Mouse (Mus musculus) spleen, postnatal 36 days (tissue): ENCODE data around the gene Dzip1l.

Experiments used
- DNase-seq, 2 experiments: peaks; one replicate each; pipeline ENCODE4 v3.0.0; 2022; ENCODE audit warnings: low spot score in 2 of 2, mixed read lengths in 1 of 2

Gene Dzip1l

DNA sequence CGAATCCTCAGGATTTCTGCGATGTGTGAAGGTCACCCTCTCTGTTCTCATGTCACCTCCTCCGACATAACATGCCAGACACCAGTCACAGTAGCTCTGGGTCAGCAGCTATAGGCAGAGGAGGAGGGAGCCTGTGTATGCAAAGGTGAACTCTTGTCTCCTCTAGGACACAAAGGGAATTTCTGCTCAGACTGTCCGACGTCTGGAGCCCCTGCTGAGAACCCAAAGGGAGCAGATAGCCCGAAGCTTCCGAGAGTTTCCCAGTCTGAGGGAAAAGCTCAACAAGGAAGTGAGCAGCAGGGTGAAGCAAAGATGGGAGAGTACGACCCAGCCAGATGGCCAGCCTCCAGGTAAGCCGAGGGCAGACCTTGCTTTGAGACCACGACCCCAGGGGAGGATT is 31.5 kb downstream of the Dzip1l start:
- DNase-seq, result no peak

DNA sequence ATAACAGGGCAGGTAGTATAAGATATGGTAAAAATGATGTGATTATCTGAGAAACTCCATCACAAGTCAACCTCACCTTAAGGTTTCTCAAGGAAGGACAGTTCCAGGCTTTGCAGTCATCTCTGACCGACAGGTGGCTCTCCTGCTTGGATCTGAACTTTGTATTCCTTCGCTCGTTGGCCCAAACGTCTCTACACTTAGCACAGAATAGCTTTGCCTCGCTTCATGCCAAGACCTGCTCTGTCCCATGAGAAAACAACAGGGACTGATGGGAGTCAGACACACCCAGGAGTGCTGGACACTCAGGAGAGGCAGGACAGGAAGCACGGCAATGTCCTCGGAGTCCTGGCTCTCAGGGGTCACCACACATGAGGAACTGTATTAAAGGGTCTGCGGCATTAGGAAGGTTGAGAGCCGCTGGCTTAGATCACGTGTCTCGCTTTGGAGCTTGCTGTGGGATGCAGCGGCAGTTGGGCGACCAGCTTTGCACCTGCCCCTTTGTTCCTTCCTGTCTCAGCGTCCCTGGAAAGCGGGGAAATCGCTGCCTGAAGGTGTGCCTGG is 32.4 kb downstream of the Dzip1l start:
- DNase-seq, result no peak

DNA sequence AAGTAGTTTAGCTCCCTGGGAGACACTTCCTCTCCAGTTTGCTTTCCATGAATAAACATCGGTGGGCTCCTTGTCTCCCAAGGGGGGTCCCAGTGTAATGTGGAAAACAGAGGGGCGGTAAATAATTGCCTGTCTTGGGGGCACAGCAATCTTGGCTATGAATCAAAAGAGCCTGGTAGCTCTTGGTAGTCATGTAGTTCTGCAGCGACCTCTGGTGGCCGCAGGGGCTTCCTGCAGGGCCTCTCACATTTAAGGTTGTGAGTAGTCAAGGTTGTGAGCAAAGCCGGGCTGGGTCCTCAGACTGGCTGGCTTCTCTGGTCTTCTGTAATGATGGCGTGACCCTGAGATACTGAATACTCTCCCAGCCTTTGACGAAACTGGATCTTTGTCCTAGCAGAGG is 33.1 kb downstream of the Dzip1l start:
- DNase-seq, result peak in 1 of 2 experiments; percentile 6

DNA sequence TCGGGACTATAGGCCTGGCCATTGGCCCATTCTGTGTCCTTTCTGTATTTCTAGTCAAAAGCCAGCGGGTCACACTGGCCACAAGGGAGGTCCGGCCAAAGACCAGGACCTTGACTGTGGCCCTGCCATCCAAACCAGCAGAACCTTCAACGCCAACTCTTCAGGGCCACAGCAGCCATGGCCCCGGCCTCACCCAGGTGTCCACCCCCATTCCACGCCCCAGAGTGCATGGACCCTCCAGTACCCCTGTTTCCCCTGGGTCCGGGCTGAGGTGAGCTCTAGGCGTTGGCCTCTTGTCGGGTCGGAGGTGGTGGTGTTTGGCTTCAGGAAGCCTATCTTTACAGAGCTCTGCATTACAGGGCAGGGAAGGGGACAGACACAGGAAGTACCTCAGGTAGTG is 33.6 kb downstream of the Dzip1l start:
- DNase-seq, result no peak

DNA sequence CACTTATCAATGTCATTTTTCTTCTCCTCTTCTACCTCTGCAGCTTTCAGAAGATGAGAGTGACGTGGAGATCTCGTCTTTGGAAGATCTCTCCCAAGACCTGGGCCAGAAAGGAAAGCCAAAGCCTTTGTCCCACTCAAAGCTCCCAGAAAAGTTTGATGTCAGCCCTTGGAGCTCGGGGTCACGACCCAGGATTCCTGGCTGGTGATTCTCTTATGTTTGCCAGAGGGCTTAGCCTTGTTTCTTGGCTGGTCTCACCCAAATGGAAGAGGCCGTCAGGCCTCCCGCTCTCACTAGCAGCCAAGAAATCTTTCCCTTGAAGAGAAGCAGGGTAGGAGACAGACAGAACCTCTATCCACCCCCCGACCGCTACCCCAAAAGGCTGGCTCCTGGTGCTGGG is 38.3 kb downstream of the Dzip1l start:
- DNase-seq, result peak in 1 of 2 experiments; percentile 3

DNA sequence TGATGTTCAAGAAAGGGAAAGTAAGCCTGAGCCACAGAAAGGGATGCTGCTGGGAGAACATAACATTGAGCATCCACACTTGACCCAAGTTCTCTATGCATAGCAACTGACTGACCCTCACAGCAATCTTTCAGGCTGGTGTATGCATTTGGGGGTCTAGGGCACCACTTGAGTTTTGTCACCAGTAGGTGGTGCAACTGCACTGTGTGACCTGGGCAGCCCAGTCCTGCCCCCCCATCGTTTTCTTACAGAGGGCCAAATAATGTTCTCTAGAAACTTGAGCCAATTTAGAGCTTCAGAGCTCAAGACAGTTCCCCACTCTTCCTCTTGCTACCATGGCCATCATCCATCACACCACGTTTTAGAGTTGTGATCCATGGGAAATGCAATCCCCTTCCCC is 42.3 kb downstream of the Dzip1l start:
- no peak for DNase-seq

DNA sequence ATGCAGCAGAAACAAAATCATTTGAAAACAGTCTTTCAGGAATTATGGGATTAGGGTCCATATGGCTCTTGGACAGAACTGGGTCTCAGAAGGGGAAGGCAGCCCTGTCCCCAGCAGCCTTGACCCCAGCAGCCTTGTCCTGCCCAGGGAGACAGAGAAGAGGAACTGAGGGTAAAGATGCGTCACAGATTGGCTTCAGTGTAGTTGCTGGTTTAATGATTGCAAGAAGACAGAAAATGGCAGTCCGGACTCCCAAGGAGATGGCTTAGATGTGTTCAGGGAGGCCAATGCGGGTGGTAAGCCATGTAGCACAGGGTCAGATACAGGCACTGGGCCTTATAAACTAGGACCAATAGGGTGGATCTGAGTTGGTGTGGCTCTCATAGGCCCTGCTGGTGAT is 46.4 kb downstream of the Dzip1l start:
- no peak for DNase-seq

DNA sequence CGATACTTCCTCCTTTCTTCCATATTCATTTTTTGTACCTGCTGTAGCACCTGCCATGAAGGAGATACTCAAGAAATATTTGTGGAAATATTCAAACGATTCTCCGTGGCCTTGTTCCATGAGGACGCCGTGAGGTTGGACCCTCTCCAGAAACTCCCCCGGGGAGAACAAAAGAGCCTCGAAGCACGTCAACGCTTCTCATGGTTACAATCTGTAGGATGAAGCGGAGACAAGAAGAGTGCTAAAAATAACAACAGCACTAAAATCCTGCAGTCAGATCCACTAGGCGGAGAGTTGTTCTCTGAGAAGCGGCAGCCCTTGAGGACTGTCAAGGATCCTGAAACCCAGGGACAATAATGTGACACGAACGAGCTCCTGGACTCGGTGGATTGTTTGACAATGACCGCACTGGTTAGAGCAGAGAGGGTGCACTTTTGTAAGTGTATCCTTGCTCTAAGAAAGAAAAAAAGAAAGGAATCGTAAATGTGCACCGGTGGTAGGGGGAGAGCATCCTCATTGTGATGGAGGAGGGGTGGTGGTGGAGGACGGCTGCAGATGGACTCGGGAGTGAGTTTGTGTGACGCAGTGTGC is 52.8 kb downstream of the Dzip1l start:
- DNase-seq, result no peak

DNA sequence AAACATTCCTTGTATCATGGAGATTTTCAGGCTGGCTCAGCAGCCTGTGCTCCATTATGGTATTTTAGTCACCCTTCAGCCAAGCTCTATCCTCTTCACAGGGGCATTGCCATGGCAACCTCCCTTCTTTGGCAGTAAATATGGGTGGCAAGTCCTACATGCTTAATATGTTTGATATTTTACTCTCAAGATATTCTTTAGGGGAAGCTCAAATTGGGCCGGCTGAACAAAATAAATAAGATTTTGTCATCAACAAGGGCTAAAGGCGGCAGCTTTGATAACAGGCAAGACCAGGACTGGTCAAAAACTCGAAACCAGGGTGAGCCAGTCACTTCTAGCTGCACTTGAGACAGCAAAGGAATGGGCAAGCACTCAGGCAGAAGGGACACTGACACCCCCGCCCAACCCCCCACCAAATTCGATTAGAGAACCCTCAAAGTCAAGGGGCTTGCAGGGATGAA is 55.8 kb downstream of the Dzip1l start:
- no peak for DNase-seq

DNA sequence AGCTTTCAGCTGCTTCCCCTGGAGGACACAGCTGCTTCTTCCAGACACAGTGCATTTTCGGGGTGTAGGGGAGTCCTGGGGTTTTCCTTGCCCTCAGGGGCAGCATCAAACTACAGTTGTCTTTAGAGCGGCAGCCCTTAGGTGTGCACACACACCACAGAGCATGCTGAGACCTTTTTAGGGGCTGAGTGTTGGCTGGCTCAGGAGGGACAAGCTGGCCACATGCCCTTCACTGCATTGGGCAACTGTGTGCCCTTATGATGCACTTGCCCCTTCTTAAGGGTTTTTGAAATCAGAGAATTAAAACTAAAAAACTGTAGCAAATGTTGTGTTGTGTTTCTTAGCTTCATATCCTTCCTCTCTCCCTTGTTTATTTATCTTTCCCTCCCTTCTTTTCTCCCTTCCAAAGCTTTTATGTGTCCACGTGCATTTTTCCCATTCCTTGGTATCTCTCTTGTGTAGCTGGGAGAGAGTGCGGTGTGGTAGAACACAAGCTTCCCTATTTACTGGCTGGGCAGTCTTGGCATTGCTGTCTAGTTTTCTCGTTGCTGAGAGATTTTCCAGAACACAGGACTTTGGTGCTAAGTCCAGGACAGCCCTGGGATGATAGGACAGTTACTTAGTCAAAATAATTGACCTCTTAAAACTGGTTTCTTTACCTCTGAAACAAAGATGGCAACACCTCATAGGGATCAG is 56.4 kb downstream of the Dzip1l start:
- no peak for DNase-seq

DNA sequence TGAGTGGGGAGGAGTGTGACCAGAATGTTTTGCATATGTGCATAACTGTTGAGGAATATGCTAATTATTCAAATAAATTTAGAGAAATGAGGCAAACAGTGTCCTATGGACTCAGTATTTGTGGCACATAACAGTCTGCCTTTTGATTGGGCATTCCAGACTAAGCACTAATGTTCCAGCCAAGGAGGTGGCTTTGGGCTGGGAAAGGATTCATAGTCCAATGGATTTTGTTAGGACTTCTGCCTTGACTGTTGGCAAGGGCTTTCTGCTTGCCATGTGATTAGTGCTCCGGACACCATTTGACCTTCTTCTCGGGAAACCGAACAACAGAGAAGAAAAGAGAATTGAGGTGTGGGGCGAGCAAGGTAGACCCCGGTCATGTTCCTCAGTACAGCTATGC is 60.5 kb downstream of the Dzip1l start:
- DNase-seq, result no peak

DNA sequence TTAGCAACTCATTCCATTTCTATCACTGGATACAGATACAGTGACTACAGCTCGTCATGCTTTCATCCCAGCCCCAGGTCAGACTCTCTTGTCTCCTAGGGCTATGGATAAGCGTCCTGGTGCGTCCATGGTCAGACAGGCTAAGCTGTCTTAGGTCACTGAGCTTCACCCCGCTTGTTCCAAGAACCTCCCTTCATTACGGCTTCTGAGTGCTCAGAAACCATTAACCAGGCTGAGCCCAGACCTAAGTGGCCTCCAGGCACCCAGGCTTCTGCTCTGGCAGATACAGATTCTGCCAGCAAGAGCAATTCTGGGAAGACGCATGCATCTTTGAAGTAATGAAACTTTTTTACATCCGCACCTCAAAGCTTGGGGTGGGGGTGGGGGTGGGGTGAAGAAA is 61.1 kb downstream of the Dzip1l start:
- no peak for DNase-seq

DNA sequence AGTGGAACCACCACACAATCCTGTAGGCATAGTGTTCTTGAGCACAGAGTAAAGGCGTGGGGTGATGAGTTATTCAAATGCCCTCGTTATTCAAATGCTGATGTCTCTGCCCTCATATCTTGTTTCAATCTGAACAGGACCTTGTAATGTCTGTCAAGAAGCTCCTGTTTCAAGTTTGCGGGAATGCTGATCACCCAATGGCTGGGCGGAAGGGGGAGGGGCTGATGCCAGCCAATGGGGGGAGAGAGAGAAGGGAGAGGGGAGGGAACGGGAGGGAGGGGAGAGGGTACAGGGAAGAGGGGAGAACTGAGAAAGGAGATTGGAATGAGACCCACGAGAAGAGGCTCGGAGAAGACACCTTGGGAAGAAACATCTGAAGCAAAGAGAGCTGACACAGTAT is 65.7 kb downstream of the Dzip1l start:
- no peak for DNase-seq

DNA sequence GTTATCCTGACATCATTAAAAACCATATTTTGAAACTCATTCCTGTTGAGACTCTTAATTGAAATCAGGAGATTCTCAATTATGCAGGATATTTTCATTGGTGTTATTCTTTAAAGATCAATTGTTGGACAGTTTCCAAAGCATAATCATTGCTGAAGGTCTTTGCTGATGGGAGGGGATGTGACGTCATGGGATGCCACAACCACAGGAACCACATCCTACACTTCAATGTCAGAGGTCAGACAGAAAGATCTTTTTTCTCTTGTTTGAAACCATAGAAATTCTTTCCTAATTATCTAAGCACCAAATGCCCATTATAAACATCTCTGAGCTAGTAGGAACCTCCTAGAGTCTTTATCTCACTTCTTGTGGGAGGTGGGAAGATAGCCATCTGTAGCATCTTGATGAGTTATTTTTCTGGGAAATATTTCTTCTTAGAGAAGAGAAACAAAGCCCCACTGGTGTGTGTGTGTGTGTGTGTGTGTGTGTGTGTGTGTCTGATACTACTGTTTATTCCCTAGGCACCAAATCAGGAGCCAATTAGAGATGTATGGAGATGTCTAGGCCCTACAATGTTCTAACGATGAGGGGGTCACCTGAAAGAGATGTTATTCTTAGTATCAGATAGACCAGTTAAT is 70.6 kb downstream of the Dzip1l start:
- DNase-seq, result no peak

DNA sequence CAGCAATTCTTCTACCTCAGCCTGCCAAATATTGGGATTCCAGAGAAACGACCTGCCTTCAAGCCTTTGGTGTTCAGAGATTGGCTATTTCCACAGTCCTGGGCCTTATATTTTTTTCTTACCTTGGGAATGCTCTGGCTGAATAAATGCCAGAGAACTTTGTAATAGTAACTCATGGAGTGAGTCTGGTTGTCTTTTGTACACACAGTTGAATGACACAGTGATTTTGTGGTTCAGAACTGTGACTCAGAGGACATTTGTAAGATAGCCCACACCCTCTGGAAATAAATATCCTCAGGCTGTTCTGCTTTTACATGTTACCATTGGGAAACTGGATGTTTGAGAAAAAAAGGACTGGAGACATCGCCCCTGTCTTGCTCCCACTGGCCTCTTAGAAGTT is 71.9 kb downstream of the Dzip1l start:
- DNase-seq, result no peak

DNA sequence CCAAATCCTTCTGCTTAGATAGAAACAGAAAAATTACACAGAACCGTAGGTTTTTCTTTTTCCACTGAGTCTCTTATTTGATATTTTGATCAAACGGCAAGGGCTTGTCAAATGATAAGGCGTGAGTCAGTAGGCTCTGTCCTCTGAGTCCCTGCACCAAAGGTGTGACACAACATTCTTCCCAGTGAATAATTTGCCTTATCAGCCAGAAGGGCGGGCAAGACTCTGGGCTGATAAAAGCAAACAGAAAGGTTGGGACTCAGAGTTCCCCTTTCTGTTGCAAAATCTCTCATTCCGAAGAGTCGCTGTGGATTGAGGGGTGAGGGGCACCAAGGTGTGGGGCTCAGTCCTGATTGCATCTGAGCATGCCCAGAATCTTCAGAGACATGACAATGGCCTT is 72.9 kb downstream of the Dzip1l start:
- no peak for DNase-seq

DNA sequence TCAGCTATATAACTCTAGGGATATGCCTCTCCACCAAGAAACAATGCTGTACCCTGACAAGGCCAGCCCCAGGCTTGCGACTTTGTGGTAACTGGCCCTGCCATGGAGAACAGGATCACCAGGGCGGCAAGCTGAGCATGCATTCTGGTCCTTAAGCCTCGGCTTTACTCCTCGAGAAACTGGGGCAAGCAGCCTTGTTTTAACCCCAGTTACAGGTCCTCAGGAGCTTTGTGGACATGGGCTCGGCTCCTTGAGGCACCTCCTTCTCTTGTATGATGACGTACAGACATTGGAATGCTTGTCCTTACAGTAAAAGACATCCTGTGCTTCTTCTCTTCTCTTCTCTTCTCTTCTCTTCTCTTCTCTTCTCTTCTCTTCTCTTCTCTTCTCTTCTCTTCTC is 74.4 kb downstream of the Dzip1l start:
- no peak for DNase-seq

DNA sequence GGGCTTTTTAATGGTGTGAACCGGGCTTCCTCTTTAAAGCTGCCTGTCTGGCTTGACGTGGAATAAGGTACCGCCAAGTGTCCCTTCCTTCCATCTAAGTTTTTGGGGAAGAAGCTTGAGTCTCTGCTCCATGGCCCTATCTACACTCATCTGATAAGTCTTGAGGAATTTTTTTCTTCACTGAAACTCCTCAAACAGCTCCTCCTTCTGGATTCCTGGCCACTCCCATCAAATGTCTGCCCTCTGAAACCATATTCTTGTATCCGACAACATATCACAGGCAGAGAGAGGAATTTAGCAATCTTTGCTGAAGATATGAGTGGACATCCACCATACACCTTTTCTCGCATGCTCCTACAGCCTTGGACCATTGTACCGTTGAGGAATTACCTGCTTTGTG is 77.0 kb downstream of the Dzip1l start:
- no peak for DNase-seq

DNA sequence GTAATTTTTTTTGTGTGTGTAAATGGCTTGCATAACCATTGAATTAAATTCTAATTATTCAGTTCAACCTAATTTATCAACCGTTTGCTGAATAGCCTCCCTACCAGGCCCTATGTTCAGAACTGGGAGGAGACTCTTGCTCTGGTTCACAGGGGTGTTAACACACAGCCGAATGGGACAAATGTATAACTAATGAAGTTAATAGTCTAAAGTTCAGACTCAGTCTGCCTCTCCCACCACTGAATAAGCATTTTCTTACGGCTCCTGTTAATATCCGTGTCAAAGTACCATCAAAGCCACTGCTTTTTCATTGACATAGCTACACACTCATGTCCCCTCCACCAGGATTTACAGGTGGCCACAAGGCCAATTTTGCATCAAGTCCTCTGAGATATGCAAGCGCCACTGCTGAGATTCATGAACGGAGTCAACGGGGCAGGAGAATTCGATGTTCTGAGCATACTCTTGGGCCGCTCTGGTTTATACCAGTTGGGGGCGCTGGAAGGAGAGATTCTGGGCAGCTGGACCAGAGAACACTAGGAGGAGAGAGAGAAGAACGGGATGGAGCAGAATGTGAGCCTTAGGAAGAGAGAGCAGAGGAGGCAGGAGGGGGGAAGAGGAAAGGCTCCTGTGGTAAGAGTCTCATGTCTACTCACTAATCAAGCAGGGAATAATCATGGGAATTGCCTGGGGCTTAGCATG is 78.3 kb downstream of the Dzip1l start:
- no peak for DNase-seq

DNA sequence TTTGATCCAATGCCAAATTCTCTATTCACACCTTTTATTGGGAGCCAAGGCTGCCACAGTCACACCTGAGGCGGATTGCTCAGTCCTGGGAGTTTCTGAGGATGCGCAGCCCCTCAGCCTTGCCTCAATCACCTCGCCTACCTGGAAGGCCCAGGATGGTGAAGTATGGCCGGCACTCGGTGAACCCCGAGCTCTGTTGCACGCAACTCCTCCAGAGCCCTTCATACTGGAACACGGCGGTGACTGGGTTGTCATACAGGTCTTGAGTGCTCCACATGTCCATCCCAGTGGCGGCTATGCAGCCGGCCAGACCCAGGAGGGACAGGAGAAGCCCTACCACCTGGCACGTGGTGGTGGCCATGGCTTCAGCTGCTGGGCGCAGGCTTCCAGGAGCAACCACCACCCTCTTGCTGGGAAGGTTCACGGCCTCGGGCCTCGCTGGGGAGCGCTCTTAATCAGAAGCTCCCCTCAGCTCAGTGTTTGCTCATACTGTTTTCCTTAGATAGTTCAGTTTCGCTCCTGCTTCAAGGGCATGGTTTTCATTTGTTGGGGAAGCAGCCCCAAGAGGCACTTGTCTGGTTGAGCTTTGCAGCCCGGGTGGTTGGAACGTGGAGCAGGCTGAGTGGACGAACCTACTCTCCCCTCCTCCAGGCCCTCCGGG is 80.4 kb downstream of the Dzip1l start:
- DNase-seq, result no peak

DNA sequence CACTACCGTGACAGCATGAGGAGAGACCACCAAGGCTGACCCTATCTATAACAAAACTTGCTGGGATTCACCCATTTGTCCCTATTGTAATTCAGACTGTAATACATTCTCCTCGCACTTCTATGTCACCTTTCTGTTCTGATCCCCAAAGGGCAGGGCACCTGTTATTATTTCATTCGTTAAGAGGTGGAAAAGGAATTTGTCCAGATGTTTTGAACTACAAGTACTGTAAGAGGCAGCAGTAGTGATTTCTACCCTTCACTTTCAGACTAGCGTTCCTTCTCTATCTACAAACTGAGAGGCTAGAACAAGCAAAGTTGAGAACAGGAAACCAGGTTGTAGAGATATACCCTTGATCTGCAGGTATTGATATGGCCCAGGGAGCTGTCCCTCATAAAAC is 81.0 kb downstream of the Dzip1l start:
- no peak for DNase-seq

DNA sequence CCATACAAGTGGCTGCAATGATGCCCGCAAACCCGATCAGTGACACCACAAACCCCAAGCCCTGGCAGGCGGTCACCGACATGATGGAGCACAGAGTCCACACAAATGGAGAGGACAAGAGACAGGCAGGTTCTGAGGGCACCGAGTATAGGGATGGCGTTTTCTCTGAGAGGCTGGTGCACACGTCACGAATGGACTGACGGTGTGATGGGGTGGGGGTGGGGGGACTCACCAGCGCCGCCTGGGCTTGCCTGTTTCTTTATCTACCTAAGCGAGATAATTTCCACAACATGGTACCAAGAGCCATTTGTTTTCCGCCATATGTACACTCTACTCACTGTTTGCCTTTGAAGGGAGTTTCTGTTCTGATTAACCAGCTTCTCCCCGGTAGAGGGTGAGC is 87.8 kb downstream of the Dzip1l start, which contains the start of gene Cldn18:
TSS of gene Cldn18 (minus strand) at position 134 of the 400 bp plus-strand sequence.
- DNase-seq, result no peak
